Mouse (Mus musculus): ENCODE measurements at regions not wholly inside any gene's neighbourhood (a gene's known extent, or its start where the extent isn't known, plus 50 kb on each side); places are given as distances from the start of the nearest gene placed in this dataset.

DNA sequence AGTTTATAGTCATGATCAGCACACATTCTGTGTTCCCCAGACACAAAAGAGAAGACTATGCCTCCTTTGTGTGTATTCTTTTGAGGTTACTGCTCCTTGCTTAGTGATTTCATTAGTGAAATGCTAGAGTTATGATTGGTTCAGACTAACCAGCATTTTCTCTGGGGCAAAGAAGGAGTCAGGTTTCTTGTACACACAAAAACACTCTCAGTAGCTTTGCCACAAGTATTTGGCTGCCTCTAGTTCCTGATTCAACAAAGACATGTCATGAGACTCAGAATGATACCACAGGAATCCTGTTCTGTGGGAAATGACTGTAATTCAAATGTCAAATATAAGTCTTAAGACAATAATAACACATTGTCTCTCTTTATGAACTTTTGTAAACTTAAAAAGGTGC, 86.9 kb downstream of the Alx1 start:
- Histone ChIP-seq H3K27ac (ENCODE audit: insufficient read depth, low read length) (no peak overlapping the region), H3K4me3 (ENCODE audit: insufficient read depth, low read length) (no peak overlapping the region), H3K4me1 (ENCODE audit: control insufficient read depth, insufficient read depth, low read length) (no peaks in the 10 kb centered on the region)
- TF ChIP-seq POLR2A (IDR thresholded peaks at IDR 0.05; ENCODE audit: low read depth, low read length) (no peak), CTCF (IDR thresholded peaks at IDR 0.05; ENCODE audit: borderline replicate concordance, insufficient read depth, low read length) (no peak)

DNA sequence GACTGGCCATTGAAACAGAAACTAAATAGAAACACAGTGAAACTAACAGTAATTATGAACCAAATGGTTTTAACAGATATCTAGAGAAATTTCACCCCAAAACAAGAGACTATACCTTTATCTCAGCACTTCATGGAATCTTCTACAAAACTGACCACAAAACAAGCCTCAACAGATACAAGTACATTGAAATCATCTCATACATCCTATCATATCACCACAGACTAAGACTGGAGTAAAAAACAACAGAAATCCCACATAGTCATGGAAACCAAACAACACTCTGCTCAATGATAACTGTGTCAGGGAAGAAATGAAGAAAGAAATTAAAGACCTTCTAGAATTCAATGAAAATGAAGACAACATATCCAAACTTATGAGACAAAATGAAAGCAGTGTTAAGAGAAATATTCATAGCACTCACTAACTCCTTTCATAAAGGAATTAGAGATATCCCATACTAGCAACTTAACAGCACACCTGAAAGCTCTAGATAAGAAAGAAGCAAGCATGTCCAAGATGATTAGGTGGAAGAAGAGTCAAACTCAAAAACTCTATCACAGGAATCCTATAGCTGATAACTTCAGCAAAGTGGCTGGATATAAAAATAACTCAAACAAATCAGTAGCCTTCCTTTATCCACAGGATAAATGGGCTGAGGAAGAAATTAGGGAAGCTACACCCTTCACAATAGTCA, 89.0 kb downstream of the Alx1 start:
- Histone ChIP-seq H3K27ac (ENCODE audit: insufficient read depth, low read length) (no peak overlapping the region), H3K4me3 (ENCODE audit: insufficient read depth, low read length) (no peak overlapping the region), H3K4me1 (ENCODE audit: control insufficient read depth, insufficient read depth, low read length) (no peaks in the 10 kb centered on the region)
- no peak for TF ChIP-seq CTCF (IDR thresholded peaks at IDR 0.05; ENCODE audit: borderline replicate concordance, insufficient read depth, low read length)
- TF ChIP-seq POLR2A (IDR thresholded peaks at IDR 0.05; ENCODE audit: low read depth, low read length) = no peak

DNA sequence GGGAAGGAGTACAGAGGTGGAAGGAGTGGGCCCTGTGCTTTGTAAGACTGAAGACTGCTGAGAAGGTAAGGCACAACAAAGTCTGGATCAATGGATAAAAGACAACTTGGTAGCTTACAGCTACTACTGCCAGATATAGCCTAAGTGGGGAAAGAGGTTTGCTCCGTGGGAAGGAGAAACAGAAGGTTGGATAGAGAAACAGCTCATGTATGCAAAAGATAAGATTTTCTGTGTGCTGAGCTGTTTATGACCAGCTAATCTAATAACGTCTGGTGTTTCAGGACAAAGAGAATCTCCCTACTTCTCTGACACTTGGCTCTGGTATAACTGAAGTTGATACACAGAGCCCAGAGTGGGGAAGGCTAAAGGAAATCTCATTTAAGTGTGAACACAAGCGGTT, 98.6 kb downstream of the Alx1 start:
- Histone ChIP-seq H3K4me3 (ENCODE audit: insufficient read depth, low read length) (no peak overlapping the region), H3K27ac (ENCODE audit: insufficient read depth, low read length) (no peak overlapping the region), H3K4me1 (ENCODE audit: control insufficient read depth, insufficient read depth, low read length) (no peaks in the 10 kb centered on the region)
- TF ChIP-seq CTCF (IDR thresholded peaks at IDR 0.05; ENCODE audit: borderline replicate concordance, insufficient read depth, low read length) = no peak
- TF ChIP-seq POLR2A (IDR thresholded peaks at IDR 0.05; ENCODE audit: low read depth, low read length) = no peak

DNA sequence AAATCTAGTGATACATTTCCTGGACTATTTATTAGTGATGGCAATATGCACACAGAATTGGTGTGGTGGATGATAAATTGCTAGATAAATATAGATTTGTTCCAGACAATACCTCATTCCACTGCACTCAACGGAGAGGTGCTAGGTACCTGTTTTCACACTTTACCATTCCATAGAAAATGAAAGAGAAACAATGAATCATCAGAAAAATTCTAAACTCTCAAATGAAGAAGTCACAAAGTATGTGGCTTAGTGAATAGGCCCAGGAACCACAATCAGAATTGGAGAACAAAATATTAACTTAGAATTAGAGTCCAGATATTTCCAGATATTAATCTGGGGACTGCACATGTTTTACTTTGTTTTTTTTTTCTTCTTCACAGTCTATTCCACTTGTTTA, 101.4 kb downstream of the Alx1 start:
- no peak overlapping the region for H3K27ac ChIP-seq (ENCODE audit: insufficient read depth, low read length)
- no peak overlapping the region for H3K4me3 ChIP-seq (ENCODE audit: insufficient read depth, low read length)
- no peak for TF ChIP-seq CTCF (IDR thresholded peaks at IDR 0.05; ENCODE audit: borderline replicate concordance, insufficient read depth, low read length)
- no peak for TF ChIP-seq POLR2A (IDR thresholded peaks at IDR 0.05; ENCODE audit: low read depth, low read length)
- no peaks in the 10 kb centered on the region for H3K4me1 ChIP-seq (ENCODE audit: control insufficient read depth, insufficient read depth, low read length)

DNA sequence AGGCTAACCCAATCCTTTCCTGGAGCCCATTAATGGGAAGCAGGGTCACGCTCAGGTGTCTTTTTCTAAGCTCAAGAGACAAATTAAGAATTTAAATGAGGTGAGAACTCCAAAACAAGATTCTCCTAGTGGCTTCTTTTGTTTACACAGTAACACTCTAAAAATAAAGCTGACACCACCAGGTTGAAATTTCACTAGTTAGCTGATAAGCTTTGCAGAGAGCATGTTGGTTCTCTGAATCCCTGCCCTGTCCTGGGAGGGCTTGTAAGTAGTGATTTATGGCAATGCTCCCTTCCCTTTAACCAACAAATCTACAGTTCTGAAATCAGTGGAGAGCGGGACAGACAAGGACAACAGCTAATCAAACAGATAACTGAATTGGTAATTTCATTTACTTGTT, 132.6 kb downstream of the Alx1 start:
- no peak overlapping the region for H3K27ac ChIP-seq (ENCODE audit: insufficient read depth, low read length)
- no peak overlapping the region for H3K4me3 ChIP-seq (ENCODE audit: insufficient read depth, low read length)
- TF ChIP-seq CTCF (IDR thresholded peaks at IDR 0.05; ENCODE audit: borderline replicate concordance, insufficient read depth, low read length) = no peak
- H3K4me1 ChIP-seq (ENCODE audit: control insufficient read depth, insufficient read depth, low read length) = no peaks in the 10 kb centered on the region

DNA sequence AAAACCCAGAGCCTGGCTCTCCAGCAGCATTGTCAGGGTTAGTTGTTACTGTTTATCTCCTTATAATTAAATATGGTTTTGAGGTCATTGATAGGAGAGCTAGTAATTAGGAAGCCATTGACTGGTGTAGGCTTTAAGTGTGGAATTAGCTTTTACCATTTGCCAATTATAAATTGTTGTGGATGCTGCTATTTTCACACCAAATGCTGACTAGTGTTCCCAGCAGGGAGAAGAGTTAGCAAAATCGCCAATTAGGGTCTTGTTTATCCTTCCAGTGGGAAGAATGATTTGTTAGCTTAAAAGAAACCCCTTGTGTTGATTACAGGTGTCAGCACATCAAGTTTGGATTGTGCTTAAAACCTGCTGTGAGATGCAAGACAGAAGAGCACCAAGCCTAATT, 134.1 kb downstream of the Alx1 start:
- no peak for TF ChIP-seq POLR2A (IDR thresholded peaks at IDR 0.05; ENCODE audit: low read depth, low read length)
- no peak for TF ChIP-seq CTCF (IDR thresholded peaks at IDR 0.05; ENCODE audit: borderline replicate concordance, insufficient read depth, low read length)
- Histone ChIP-seq H3K4me1 (ENCODE audit: control insufficient read depth, insufficient read depth, low read length) (no peaks in the 10 kb centered on the region), H3K27ac (ENCODE audit: insufficient read depth, low read length) (no peak overlapping the region), H3K4me3 (ENCODE audit: insufficient read depth, low read length) (no peak overlapping the region)

DNA sequence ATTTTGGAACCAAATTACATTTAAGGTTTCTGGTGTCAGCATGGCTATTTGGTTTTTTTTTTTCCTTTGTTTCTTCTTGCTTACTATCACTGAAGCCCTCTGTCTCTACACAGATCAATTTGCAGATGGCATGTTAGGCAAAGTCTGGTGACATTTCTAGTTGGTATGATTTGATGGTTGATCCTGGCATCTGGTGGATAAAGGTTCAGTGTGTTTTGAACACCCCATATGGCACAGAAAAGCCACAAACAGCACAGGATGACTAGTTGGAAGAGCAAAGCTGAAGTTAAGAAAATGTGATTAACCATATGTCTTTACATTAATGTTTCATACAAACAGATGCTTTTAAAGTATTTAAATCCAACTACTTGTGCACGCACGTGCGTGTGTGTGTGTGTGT, 137.6 kb downstream of the Alx1 start:
- Histone ChIP-seq H3K27ac (ENCODE audit: insufficient read depth, low read length) (no peak overlapping the region), H3K4me1 (ENCODE audit: control insufficient read depth, insufficient read depth, low read length) (no peaks in the 10 kb centered on the region), H3K4me3 (ENCODE audit: insufficient read depth, low read length) (no peak overlapping the region)
- TF ChIP-seq CTCF (IDR thresholded peaks at IDR 0.05; ENCODE audit: borderline replicate concordance, insufficient read depth, low read length) = no peak
- TF ChIP-seq POLR2A (IDR thresholded peaks at IDR 0.05; ENCODE audit: low read depth, low read length) = no peak

DNA sequence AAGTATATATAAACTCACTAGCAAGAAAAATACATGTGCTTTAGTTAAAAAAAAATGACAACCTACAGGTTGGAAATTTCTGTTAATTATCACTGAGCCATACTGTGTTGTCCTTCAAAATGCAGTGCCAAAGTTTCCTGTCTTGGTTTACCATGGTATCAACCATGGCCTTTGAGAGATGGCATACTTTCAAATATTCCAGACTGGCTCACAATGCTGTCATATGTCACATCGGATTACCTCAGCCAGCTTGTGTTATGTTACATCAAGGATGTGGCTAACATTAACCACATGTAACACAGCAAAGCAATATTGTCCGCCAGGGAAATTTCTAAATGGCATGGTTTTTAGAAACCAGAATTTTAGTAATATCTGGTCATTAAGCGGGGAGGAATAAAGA, 140.3 kb downstream of the Alx1 start:
- no peak overlapping the region for H3K27ac ChIP-seq (ENCODE audit: insufficient read depth, low read length)
- no peaks in the 10 kb centered on the region for H3K4me1 ChIP-seq (ENCODE audit: control insufficient read depth, insufficient read depth, low read length)
- TF ChIP-seq POLR2A (IDR thresholded peaks at IDR 0.05; ENCODE audit: low read depth, low read length) (no peak), CTCF (IDR thresholded peaks at IDR 0.05; ENCODE audit: borderline replicate concordance, insufficient read depth, low read length) (no peak)

DNA sequence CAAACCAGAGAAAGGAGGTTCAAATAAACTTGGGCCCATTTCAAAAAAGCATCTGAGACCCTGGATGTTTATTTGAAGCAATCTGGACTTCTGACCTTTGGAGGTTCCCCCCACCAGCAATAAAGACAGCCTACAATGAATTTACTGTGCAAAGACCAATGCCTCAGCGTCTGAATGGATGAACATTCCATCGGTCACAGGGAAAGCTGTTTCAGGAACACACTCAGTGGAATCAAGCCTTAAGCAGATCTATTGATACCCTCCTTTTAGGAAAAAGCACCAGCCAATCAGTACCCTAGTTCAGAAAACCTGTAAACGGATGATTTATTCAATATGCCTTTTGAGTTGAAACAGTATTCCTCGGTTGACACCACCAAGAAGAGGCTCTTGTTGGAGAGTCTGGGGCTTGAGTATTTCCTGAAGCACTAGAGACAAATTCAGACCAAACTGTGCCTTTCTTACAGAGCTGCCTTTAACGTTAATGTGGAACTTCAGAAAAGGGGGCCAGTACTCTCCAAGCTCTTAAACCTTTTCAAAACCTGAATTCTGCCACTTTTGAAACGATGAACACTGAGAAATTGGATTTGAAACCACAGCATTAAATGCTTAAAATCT, 148.1 kb downstream of the Alx1 start:
- H3K4me3 ChIP-seq (ENCODE audit: insufficient read depth, low read length) = no peak overlapping the region

More for the DNA sequence above, 140.3 kb downstream of the Alx1 start:
- H3K4me3 ChIP-seq (ENCODE audit: insufficient read depth, low read length) = no peak overlapping the region

DNA sequence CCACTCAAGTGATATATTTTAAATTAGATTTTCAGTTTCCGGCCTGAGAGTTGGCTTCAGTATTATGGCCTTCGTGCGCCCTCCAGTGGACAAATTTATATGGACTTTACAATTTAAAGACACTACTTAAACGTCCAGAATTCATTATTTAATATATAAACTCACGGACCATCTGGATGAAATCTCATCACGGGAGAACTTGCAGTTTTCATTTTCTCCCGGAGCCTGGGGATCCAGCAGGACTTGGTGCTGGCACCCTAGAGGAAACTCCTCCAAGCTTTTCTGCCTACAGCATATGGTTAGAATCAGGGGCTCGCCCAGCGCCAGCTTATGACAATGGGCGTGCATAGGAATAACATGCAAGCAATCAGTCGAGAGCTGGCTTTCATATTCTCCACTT, 152.0 kb downstream of the Alx1 start:
- peak overlapping the region; percentile 24; the same call in 1 of the 2 replicates for H3K27ac ChIP-seq (ENCODE audit: insufficient read depth, low read length)
- peak overlapping the region; percentile 47 for H3K4me3 ChIP-seq (ENCODE audit: insufficient read depth, low read length)
- TF ChIP-seq POLR2A (IDR thresholded peaks at IDR 0.05; ENCODE audit: low read depth, low read length) (no peak), CTCF (IDR thresholded peaks at IDR 0.05; ENCODE audit: borderline replicate concordance, insufficient read depth, low read length) (no peak)
- H3K4me1 ChIP-seq (ENCODE audit: control insufficient read depth, insufficient read depth, low read length) = no peaks in the 10 kb centered on the region

More for the DNA sequence above, 148.1 kb downstream of the Alx1 start:
- H3K4me1 ChIP-seq (ENCODE audit: control insufficient read depth, insufficient read depth, low read length) = no peaks in the 10 kb centered on the region
- TF ChIP-seq CTCF (IDR thresholded peaks at IDR 0.05; ENCODE audit: borderline replicate concordance, insufficient read depth, low read length) (no peak), POLR2A (IDR thresholded peaks at IDR 0.05; ENCODE audit: low read depth, low read length) (no peak)
- no peak overlapping the region for H3K27ac ChIP-seq (ENCODE audit: insufficient read depth, low read length)

All from embryonic fibroblast, embryonic 13.5 days (primary cell).